ENCODE assay signal across 22 mouse cellular contexts in the genomic region with DNA sequence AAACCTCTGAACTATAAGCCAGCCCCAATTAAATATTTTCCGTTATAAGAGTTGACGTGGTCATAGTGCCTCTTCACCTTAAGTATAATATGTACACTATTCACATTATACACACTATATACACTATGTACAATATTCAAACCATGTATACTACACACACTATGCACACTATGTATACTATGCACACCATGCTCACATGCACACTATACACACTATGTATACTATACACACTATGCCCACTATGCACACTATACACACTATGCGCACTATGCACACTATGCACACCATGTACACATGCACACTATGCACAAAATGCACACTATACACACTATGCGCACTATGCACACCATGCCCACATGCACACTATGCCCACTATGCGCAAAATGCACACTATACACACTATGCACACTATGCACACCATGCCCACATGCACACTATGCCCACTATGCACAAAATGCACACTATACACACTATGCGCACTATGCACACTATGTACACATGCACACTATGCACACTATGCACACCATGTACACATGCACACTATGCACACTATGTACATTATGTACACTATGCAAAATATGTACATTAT.
DNase-seq lines count a peak whose midpoint lies in the region; ATAC-seq lines count a peak whose summit lies in the region.
"Had no signal": no experiment of that assay in that cellular context is flagged by ENCODE, and none has a peak within 500 bp of the region (broad histone marks: within the 10 kb centered on the region; RNA-seq: fewer than 3 reads in every experiment).

No protein-coding gene starts in this region.

- DNase-seq in cerebellum, adult 9-11 months: no peak
- no peak for DNase-seq in T-cell, adult 2 months (ENCODE audit: low spot score)
- DNase-seq: adrenal gland, postnatal 10 days; B cell, adult 2 months; cerebellum, adult 11-12 months; cerebellum, adult 9-10 months; cerebellum, postnatal 36 days; gastrocnemius, adult 2 months; gastrocnemius, postnatal 25 days; heart, postnatal 10 days; heart, postnatal 4 days had no signal

- H3K27me3 ChIP-seq in hindbrain, embryonic 13.5 days: no peaks in the 10 kb centered on the region
- no peaks in the 10 kb centered on the region for H3K27me3 ChIP-seq in hindbrain, embryonic 12.5 days
- H3K27me3 ChIP-seq in megakaryocyte, embryonic 14.5 days (replicated peaks): no peaks in the 10 kb centered on the region
- no peaks in the 10 kb centered on the region for H3K27me3 ChIP-seq in embryonic facial prominence, embryonic 12.5 days
- H3K27me3 ChIP-seq: embryonic facial prominence, embryonic 13.5 days; forebrain, embryonic 12.5 days had no signal

- no peak overlapping the region for H3K9ac ChIP-seq in hindbrain, embryonic 13.5 days
- H3K9ac ChIP-seq in hindbrain, embryonic 12.5 days: no peak overlapping the region
- H3K9ac ChIP-seq in embryonic facial prominence, embryonic 12.5 days: no peak overlapping the region
- H3K9ac ChIP-seq: embryonic facial prominence, embryonic 13.5 days; forebrain, embryonic 12.5 days; hindbrain, embryonic 14.5 days had no signal

- no peak overlapping the region for H3K4me3 ChIP-seq in hindbrain, embryonic 13.5 days
- no peak overlapping the region for H3K4me3 ChIP-seq in hindbrain, embryonic 12.5 days
- peak overlapping the region; percentile 69 for H3K4me3 ChIP-seq in megakaryocyte, embryonic 14.5 days (replicated peaks)
- H3K4me3 ChIP-seq in embryonic facial prominence, embryonic 12.5 days: no peak overlapping the region
- H3K4me3 ChIP-seq: embryonic facial prominence, embryonic 13.5 days; forebrain, embryonic 12.5 days; gastrocnemius, adult 2 months had no signal

- no peak overlapping the region for H3K27ac ChIP-seq in hindbrain, embryonic 13.5 days
- H3K27ac ChIP-seq in hindbrain, embryonic 12.5 days: no peak overlapping the region
- H3K27ac ChIP-seq in embryonic facial prominence, embryonic 12.5 days: no peak overlapping the region
- H3K27ac ChIP-seq: embryonic facial prominence, embryonic 13.5 days; forebrain, embryonic 12.5 days; hindbrain, embryonic 14.5 days had no signal

- 97% methylated on average over 6 of the region's 6 CpGs for WGBS in hindbrain, embryonic 13.5 days
- 95% methylated on average over 6 of the region's 6 CpGs for WGBS in hindbrain, embryonic 12.5 days
- WGBS in embryonic facial prominence, embryonic 12.5 days: 93% methylated on average over 6 of the region's 6 CpGs

- no peaks in the 10 kb centered on the region for H3K9me3 ChIP-seq in hindbrain, embryonic 13.5 days
- no peaks in the 10 kb centered on the region for H3K9me3 ChIP-seq in hindbrain, embryonic 12.5 days (replicated peaks)
- no peaks in the 10 kb centered on the region for H3K9me3 ChIP-seq in megakaryocyte, embryonic 14.5 days
- no peaks in the 10 kb centered on the region for H3K9me3 ChIP-seq in embryonic facial prominence, embryonic 12.5 days
- H3K9me3 ChIP-seq: embryonic facial prominence, embryonic 13.5 days; forebrain, embryonic 12.5 days; G1E had no signal

- no peaks in the 10 kb centered on the region for H3K4me1 ChIP-seq in hindbrain, embryonic 13.5 days (replicated peaks)
- H3K4me1 ChIP-seq in hindbrain, embryonic 12.5 days: no peaks in the 10 kb centered on the region
- peaks cover 58% of the 10 kb centered on the region for H3K4me1 ChIP-seq in megakaryocyte, embryonic 14.5 days
- H3K4me1 ChIP-seq in embryonic facial prominence, embryonic 12.5 days: no peaks in the 10 kb centered on the region
- H3K4me1 ChIP-seq: embryonic facial prominence, embryonic 13.5 days; forebrain, embryonic 12.5 days had no signal

- ATAC-seq in cerebellum, adult (ENCODE audit: insufficient number of reproducible peaks, low FRiP score, low TSS enrichment): 0 out of 2 replicates have a peak, but pooled peaks have one; percentile 15
- peak; percentile 52; the same call in 1 of the 2 replicates for ATAC-seq in hindbrain, embryonic 13.5 days (ENCODE audit: low FRiP score)
- no peak for ATAC-seq in hindbrain, embryonic 12.5 days (ENCODE audit: low FRiP score)
- no peak for ATAC-seq in megakaryocyte, adult 5-6 weeks (ENCODE audit: poor library complexity, severe bottlenecking)
- 0 out of 2 replicates have a peak, but pooled peaks have one; percentile 22 for ATAC-seq in embryonic facial prominence, embryonic 12.5 days (ENCODE audit: insufficient number of reproducible peaks, insufficient read depth, low FRiP score, low TSS enrichment)
- ATAC-seq: CD4-positive, CD25-positive, alpha-beta regulatory T cell, adult 4 months had no signal

- H3K4me2 ChIP-seq in hindbrain, embryonic 13.5 days: no peak overlapping the region
- no peak overlapping the region for H3K4me2 ChIP-seq in hindbrain, embryonic 12.5 days (replicated peaks)
- no peak overlapping the region for H3K4me2 ChIP-seq in embryonic facial prominence, embryonic 12.5 days (replicated peaks)
- H3K4me2 ChIP-seq: embryonic facial prominence, embryonic 13.5 days; forebrain, embryonic 12.5 days; hindbrain, embryonic 14.5 days had no signal

- no peaks in the 10 kb centered on the region for H3K36me3 ChIP-seq in hindbrain, embryonic 13.5 days
- H3K36me3 ChIP-seq in hindbrain, embryonic 12.5 days: no peaks in the 10 kb centered on the region
- H3K36me3 ChIP-seq in megakaryocyte, embryonic 14.5 days (replicated peaks; ENCODE audit: low read length): no peaks in the 10 kb centered on the region
- H3K36me3 ChIP-seq in embryonic facial prominence, embryonic 12.5 days: no peaks in the 10 kb centered on the region
- H3K36me3 ChIP-seq: embryonic facial prominence, embryonic 13.5 days; forebrain, embryonic 12.5 days; G1E had no signal

Comparison
In these comparisons a context has a peak if more than half of its experiments do, and no peak if none do; other contexts are left out.
1. ATAC-seq: peak in cerebellum, adult (single experiment), hindbrain, embryonic 13.5 days (single experiment) and embryonic facial prominence, embryonic 12.5 days (single experiment); none in hindbrain, embryonic 12.5 days (single experiment) and megakaryocyte, adult 5-6 weeks (single experiment).